Mouse (Mus musculus): ENCODE measurements around the gene Lap3.

- TF ChIP-seq CTCF (conservative IDR thresholded peaks at IDR 0.05; ENCODE audit: low read length) (no peak), POU5F1 (IDR thresholded peaks at IDR 0.05; ENCODE audit: borderline replicate concordance, low read length) (no peak)
These were observed 3.3 kb downstream of the Lap3 start for GRCm38 (mm10) chr5:45496479-45496878.

Measured in E14TG2a.4 (cell line).